Comparison of ENCODE assay signal across 9 mouse cellular contexts in the genomic region with DNA sequence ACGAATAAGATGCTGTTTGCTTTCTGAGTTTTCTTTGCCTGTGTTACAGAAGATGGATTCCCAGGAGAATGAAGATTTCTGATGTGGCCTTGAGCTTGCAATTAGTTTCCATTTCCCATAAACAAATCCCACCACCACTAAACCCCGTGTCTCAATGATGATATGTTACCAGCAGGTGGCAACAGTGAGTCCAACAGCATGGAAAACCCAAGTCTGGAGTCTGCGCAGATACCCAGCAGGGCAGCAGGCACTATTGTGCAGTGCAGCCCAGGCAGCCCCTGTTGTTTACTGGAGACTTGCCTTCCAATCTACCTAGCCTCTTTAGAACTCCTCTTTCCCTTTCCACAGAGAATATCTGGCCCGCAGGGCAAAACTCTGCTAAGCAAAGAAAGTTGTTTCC.
DNase-seq lines count a peak whose midpoint lies in the region; ATAC-seq and TF ChIP-seq lines count a peak whose summit lies in the region.
"Had no signal": no experiment of that assay in that cellular context is flagged by ENCODE, and none has a peak within 500 bp of the region (broad histone marks: within the 10 kb centered on the region; RNA-seq: fewer than 3 reads in every experiment).

No protein-coding gene starts in this region.

- TF ChIP-seq POLR2A in lung, adult 2 months (IDR thresholded peaks at IDR 0.05; ENCODE audit: borderline replicate concordance, extremely low read depth, low read depth, low read length), result no peak

- H3K36me3 ChIP-seq in forebrain, postnatal 0 days (ENCODE audit: insufficient read depth), result no peaks in the 10 kb centered on the region
- H3K36me3 ChIP-seq in heart, embryonic 10.5 days, result no peaks in the 10 kb centered on the region
- H3K36me3 ChIP-seq: neural tube, embryonic 13.5 days had no signal

- no peak overlapping the region for H3K27ac ChIP-seq in forebrain, postnatal 0 days (ENCODE audit: low read depth, low read length)
- no peak overlapping the region for H3K27ac ChIP-seq in heart, embryonic 10.5 days
- H3K27ac ChIP-seq: neural tube, embryonic 13.5 days had no signal

- no peak overlapping the region for H3K4me2 ChIP-seq in forebrain, postnatal 0 days (ENCODE audit: low read depth)
- H3K4me2 ChIP-seq: neural tube, embryonic 13.5 days had no signal

- H3K9ac ChIP-seq in forebrain, postnatal 0 days, result no peak overlapping the region
- H3K9ac ChIP-seq: neural tube, embryonic 13.5 days had no signal

- peak; percentile 40 for DNase-seq in adrenal gland, postnatal 10 days
- DNase-seq in adrenal gland, postnatal 4 days (ENCODE audit: low spot score in 2 of 2), result no peak
- DNase-seq in thymus, postnatal 0 days (ENCODE audit: low spot score), result peak; percentile 14
- DNase-seq in thymus, adult 18-20 months, result no peak
- peak; percentile 50 for DNase-seq in forebrain, postnatal 0 days
- no peak for DNase-seq in lung, adult 2 months
- peak; percentile 33 for DNase-seq in yolk sac, embryonic 10.5 days (ENCODE audit: low spot score)
- no peak for DNase-seq in heart, embryonic 10.5 days (ENCODE audit: low spot score)

- no peaks in the 10 kb centered on the region for H3K4me1 ChIP-seq in forebrain, postnatal 0 days (ENCODE audit: insufficient read depth)
- H3K4me1 ChIP-seq in lung, adult 2 months (ENCODE audit: control insufficient read depth, insufficient read depth, low read length), result no peaks in the 10 kb centered on the region
- H3K4me1 ChIP-seq in heart, embryonic 10.5 days, result no peaks in the 10 kb centered on the region
- H3K4me1 ChIP-seq: neural tube, embryonic 13.5 days had no signal

- no peak overlapping the region for H3K4me3 ChIP-seq in forebrain, postnatal 0 days (ENCODE audit: low read depth, low read length)
- H3K4me3 ChIP-seq in lung, adult 2 months (replicated peaks; ENCODE audit: extremely low read depth, low read depth, low read length), result no peak overlapping the region
- H3K4me3 ChIP-seq in heart, embryonic 10.5 days, result no peak overlapping the region
- H3K4me3 ChIP-seq: neural tube, embryonic 13.5 days had no signal

- no peaks in the 10 kb centered on the region for H3K9me3 ChIP-seq in forebrain, postnatal 0 days (ENCODE audit: low read length)
- no peaks in the 10 kb centered on the region for H3K9me3 ChIP-seq in heart, embryonic 10.5 days
- H3K9me3 ChIP-seq: neural tube, embryonic 13.5 days had no signal

- peak; percentile 58; the same call in 1 of the 2 replicates for ATAC-seq in forebrain, postnatal 0 days

- H3K27me3 ChIP-seq in forebrain, postnatal 0 days (ENCODE audit: insufficient read depth, low read length), result no peaks in the 10 kb centered on the region
- no peaks in the 10 kb centered on the region for H3K27me3 ChIP-seq in heart, embryonic 10.5 days (ENCODE audit: insufficient read depth, poor library complexity, severe bottlenecking)
- H3K27me3 ChIP-seq: neural tube, embryonic 13.5 days had no signal

- WGBS in forebrain, postnatal 0 days, result 31% methylated on average over 4 of the region's 4 CpGs
- WGBS in lung, adult 2 months, result 33% methylated on average over 4 of the region's 4 CpGs
- 27% methylated on average over 4 of the region's 4 CpGs for WGBS in heart, embryonic 10.5 days

- peak; percentile 71 for TF ChIP-seq CTCF in forebrain, postnatal 0 days (IDR thresholded peaks at IDR 0.05; ENCODE audit: low read depth)
- TF ChIP-seq CTCF in lung, adult 2 months (IDR thresholded peaks at IDR 0.05; ENCODE audit: insufficient read depth, low read length), result peak; percentile 52

Comparison
In these comparisons a context has a peak if more than half of its experiments do, and no peak if none do; other contexts are left out.
1. DNase-seq: peak in adrenal gland, postnatal 10 days (single experiment), thymus, postnatal 0 days (single experiment), forebrain, postnatal 0 days (single experiment) and yolk sac, embryonic 10.5 days (single experiment); none in adrenal gland, postnatal 4 days (0 of 2), thymus, adult 18-20 months (0 of 2), lung, adult 2 months (single experiment) and heart, embryonic 10.5 days (single experiment).